Mouse (Mus musculus): ENCODE data around the gene Narfl. TPM values are rescaled to one million over a fixed set of nuclear protein-coding genes. Genes with fewer than 3 reads are reported as not detected.

Gene Narfl
- polyA plus RNA-seq (2014; fragmentation: Illumina TruSeq; extraction: RNeasy Lipid Tissue Mini Kit (QIAGEN cat#74804); ENCODE audit: low read depth, low replicate concordance), result 2.1 TPM

DNA sequence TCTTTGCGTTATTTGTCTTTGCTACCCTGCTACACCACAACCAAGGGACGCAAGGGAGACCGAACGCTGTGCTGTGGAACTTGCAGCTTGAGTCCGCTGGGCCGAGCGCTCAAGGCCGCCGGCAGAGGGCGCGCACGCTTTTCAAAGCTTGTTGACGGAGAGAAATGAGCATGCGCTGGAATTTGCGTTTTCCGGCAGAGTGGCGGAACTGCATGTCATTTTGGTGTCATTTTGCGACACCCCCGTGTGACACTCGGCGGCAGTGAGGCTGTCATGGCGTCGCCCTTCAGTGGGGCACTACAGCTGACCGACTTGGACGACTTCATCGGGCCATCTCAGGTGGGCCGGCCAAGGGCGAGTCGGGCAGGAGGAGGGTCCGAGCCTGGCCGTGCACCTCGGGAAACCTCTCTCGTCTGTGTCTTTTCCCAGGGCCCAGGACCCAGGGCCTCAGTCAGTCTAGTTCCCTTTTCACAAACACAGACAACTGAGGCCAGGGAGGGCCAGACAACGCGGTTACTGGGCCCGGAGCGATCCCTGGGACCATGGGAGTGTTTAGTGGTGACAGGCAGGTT is at the start of gene Narfl:
Gene Narfl (plus strand): TSS at position 228 of the 572 bp plus-strand sequence.

DNA sequence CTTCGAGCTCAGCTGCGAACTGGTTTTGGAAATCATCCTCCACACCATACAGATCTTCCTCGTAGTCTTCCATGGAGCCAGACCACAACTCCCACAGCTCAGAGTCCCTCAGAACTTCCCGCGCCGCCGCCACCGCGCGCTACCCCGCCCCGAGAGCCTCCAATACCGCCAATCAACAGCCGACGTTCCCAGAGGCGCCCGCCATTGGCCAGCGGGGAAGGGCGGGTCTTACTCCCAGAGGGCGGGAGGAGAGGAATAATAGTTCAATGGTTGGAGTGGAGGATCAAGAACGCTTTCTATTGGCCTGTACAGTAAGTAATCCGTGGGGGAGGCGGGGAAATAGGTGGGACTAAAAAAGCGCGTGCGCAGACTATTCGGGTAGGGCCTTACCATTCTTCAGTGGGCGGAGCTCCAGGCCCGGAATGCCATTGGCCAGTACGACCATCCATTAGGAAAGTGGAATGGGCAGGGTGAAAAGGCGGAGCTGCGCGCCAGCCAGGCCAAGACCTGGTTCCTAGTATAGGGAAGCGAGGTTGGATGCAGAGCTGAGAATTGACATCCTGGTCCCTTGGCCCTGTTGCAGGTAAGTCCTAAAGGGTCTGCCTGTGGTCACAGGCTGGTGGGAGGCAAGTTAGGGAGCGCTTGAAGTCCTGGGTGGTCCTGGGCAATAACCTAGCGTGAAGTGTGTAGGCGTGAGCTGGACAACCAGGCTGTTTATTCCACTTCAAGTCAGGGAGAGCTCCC is 46.1 kb upstream of the Narfl start, which contains the start of the genes Chtf18 and Rpusd1:
Gene Chtf18 (minus strand): TSS at position 155 of the 744 bp plus-strand sequence.
Gene Rpusd1 (plus strand): TSS at position 406 of the 744 bp plus-strand sequence.

DNA sequence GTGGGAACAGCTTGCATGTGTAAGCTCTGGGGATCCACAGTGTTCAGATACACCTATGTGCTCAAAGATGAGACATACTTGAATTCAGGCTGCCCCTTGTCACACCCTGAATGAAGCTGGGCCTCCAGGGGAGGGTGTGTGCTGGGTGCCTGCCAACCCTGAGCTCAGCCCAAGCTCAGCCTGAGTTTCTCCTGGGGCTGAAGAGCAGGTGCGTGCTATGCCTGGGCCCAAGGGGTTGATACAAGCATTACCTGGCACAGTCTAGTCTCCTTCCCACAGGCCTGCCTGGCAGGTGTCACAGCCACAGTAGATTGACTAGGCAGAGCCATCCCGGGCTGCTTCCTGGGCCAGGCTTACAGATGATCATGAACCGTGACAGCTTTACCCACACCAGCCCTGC is 37.8 kb upstream of the Narfl start, which contains the start of gene Mslnl:
Gene Mslnl (plus strand): TSS at position 298 of the 400 bp plus-strand sequence.

DNA sequence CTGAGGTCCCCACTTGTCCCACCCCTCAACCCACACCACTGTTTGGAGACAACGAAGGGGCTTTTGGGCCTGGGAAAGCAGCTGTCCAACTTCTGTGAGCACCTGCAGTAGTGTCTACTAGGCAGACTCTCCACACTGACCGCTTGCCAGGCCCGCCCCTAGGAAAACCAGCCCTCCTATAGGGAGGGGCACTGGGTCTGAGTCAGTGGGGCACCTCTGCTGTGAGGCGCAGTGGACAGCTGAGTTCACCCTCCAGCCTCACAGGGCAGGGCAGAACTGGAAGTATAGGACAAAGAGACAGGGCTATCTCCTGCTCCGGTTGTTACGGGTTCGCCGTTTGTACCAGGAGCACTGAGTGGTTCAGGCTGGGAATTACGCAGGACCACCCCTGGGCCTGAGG is 19.3 kb upstream of the Narfl start, which contains the start of gene Msln:
Gene Msln (minus strand): TSS at position 138 of the 400 bp plus-strand sequence.

DNA sequence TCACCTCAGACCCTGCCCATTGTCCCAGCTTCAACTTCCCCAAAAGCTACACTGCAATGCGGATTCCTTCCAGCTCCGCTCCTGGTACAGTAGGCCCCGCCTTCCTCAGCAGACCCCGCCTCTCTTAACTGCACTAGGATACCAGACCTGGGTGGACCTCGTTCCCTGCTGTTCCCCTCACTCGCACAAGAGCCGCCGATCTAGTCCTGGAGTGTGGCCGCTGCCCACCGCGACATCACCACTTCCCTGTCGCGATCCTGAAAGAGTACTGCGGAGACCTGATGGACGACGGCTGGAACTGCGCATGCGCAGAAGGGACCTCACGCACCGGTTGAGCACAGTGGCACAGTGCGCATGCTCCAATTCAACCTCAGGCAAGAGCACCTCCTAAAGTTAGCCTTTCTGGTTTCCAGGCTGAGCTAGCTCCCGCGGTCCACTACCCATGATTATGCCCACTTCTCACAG is 11.7 kb downstream of the Narfl start, which contains the start of gene Haghl:
Gene Haghl (minus strand): TSS at position 393 of the 465 bp plus-strand sequence.

DNA sequence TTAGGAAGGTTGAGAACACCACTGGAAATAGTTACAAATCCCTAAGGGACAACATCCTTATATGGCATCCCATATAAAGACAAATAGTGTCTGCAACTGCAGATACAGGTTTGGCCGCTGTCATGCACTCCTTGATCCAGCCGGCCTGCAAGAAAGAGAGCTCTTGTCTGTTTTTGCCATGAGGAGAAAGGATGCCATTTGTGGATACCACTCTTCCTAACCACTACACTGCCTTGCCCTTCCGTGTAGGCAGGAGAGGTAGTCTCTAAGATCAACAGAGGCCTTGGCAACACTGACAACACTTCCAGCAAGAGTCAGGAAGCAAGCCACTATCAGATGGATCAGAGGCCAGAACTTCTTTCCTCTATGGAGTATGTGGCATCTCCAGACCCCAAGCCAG is 12.7 kb downstream of the Narfl start, which contains the start of gene Ccdc78:
Gene Ccdc78 (plus strand): TSS at position 301 of the 400 bp plus-strand sequence.

DNA sequence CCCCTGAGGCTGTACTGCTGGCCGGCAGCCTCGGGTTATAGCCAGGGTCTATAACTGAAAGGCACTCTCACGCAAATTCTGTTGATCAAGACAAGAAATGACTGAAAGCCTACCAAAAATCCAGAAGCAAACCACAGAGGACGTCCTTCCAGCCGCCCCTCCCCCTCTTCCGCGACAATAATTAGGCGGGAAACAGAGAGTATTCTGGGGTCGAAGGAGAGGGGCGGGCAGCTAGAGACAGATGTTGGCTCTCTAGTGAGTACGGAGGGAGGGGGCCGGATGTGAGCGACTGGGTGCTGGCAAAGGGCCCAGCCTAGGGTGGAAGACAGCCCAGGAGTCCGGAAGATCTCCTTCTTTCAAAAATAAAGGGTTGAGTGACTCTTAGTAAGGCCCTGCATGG is 19.0 kb downstream of the Narfl start, which contains the start of gene Fam173a:
Gene Fam173a (minus strand): TSS at position 287 of the 400 bp plus-strand sequence.

DNA sequence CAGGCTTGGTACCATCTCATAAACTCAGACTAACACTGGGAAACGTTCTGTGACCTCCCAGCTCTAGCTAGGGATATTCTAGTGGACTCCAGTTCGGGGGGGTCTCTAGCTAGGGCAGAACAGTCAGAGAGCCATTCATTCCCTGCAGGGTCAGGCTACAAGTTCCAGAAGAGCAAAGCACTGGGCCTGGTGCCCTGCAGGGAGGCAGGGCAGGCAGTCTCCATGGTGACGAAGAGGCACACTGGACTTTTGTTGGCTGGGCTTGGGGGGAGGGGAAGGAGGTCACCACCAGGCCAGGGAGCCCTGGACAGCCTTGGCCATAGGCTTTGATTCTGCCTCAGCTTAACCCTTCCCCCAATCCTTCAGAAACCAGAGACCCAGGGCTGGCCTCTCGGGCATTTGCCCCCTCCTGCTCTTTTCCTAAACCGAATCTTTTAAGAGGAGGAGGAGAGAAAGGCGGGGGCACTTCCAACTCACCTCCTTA is 22.1 kb downstream of the Narfl start, which contains the start of gene AC134908.4:
Gene AC134908.4 (minus strand): TSS at position 51 of the 484 bp plus-strand sequence.

DNA sequence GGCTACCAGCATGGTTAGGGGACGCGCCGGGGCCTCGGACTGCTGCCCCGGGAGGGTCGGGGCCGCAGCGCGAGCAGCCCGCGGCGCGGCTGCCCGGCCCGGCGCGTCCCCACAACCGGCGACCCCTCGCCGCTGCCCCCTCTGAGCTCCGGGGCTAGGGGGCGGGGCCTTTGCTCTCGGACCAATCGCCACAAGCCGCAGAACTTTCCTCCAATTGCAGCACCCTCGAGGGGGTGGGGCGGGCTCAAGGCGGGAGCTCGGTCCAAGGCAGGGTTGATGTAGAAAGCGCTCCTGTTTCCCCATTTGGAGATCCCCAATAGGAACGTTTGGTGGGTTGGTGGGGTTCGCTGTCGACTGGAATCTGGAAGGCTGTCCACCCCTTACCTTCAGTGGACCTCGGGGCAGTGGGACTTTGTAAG is 23.4 kb downstream of the Narfl start, which contains the start of gene Metrn:
Gene Metrn (minus strand): TSS at position 186 of the 419 bp plus-strand sequence.

DNA sequence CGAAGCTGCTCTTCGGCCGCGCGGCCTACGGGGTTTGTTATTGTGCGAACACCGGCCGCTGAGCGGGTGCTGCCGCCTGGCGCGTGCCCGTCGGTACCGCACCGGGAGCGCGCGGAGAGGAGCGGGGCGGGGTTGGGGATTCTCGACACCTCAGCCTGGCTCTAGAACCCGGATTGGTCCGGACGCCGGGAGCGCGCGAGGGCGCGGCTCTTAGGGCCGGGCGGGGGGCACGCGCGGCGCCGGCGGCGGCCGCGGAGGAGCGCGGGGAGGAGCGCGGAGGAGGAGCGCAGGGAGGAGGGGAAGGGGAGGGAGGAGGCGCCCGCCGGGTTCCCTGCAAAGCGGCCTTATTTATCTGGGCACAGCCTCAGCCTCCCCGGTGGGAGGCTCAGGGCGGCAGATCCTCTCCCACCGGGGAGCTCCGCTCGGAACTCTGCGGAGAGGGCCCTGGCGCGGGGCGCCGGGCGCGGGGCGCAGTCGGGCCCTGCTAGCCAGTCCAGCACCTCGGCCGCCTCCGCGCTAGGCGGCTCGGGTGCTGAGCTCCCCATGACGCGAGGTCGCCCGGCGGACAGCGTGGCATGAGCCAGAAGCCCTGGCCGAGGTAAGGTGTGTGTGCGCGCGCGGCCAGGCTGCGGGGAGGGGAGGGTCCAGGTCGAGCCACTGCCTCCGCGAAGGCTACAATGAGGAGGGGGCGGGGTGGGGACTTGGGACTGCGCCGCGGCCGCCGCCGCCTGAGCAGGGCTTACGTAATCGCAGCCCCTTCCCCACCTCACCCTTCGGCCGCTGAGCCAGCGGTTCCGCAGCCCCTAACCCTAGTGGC is 35.4 kb downstream of the Narfl start, which contains the start of gene Fbxl16:
Gene Fbxl16 (plus strand): TSS at position 297 of the 817 bp plus-strand sequence.

DNA sequence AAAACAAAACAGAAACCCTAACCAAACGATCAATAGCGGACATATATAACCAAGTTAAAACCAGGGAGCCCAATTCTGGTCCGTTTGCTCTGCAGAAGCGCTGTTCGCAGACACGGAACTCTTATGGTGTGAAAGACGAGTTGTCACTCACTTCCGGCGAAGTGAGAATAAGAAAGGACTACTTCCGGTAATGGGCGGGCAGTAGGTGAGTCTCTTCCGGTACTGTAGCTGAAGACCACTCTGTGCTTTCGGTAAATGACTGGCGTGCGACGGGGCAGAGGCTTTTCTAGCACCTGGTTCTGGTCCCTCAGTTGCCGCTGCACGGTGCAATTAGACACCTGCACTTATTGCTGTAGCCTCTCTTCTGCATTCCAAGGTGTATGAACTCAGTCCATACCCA is 49.9 kb downstream of the Narfl start, which contains the start of gene Wdr24:
Gene Wdr24 (plus strand): TSS at position 176 of the 400 bp plus-strand sequence.

DNA sequence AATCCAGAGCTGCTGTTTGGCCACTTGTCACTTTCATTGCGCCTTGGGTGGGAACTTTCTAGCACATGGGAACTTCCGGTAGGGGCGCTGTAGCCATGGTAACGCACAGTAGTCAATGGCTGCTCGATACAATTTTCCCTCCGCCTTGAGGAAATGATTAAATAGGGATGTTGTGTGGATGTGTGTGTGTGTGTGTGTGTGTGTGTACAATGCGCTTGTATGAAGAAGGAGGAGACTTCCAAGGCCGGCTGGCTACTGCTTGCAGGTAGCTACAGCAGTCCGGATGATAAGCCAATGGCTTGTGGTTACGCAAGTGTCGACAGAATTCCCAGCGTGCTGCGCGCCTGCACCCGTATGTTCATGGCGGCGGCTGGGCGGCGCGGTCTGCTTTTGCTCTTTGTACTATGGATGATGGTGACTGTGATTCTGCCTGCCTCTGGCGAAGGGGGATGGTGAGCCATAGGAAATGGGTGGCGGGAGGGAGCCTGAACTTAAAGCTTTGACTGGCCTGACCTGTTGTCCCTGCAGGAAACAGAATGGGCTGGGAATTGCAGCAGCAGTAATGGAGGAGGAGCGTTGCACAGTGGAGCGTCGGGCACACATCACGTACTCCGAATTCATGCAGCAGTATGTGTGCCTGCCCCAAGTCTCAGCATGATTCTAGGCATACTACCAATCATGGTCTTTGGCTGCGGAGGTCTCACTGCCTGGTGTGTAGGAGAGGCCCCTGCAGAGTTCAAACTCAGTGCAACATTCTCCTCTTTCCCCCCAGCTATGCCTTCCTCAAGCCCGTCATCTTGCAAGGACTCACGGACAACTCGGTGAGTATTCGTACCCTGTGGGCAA is 55.4 kb downstream of the Narfl start, which contains the start of gene Jmjd8:
Gene Jmjd8 (plus strand): TSS at position 156 of the 846 bp plus-strand sequence.

Other genes starting within 250 kb of the Narfl start
- not detected for gene Sox8, start 203.1 kb upstream of the Narfl start, polyA plus RNA-seq (2014; fragmentation: Illumina TruSeq; extraction: RNeasy Lipid Tissue Mini Kit (QIAGEN cat#74804); ENCODE audit: low read depth, low replicate concordance)
- 2.1 TPM for gene Lmf1, start 194.7 kb upstream of the Narfl start, polyA plus RNA-seq (2014; fragmentation: Illumina TruSeq; extraction: RNeasy Lipid Tissue Mini Kit (QIAGEN cat#74804); ENCODE audit: low read depth, low replicate concordance)
- gene Gng13, start 56.6 kb upstream of the Narfl start, polyA plus RNA-seq (2014; fragmentation: Illumina TruSeq; extraction: RNeasy Lipid Tissue Mini Kit (QIAGEN cat#74804); ENCODE audit: low read depth, low replicate concordance), result not detected
- not detected for gene Chtf18, start 46.4 kb upstream of the Narfl start, polyA plus RNA-seq (2014; fragmentation: Illumina TruSeq; extraction: RNeasy Lipid Tissue Mini Kit (QIAGEN cat#74804); ENCODE audit: low read depth, low replicate concordance)
- gene Rpusd1, start 46.1 kb upstream of the Narfl start, polyA plus RNA-seq (2014; fragmentation: Illumina TruSeq; extraction: RNeasy Lipid Tissue Mini Kit (QIAGEN cat#74804); ENCODE audit: low read depth, low replicate concordance), result not detected
- not detected for gene Mslnl, start 37.7 kb upstream of the Narfl start, polyA plus RNA-seq (2014; fragmentation: Illumina TruSeq; extraction: RNeasy Lipid Tissue Mini Kit (QIAGEN cat#74804); ENCODE audit: low read depth, low replicate concordance)
- 0.53 TPM for gene Msln, start 19.4 kb upstream of the Narfl start, polyA plus RNA-seq (2014; fragmentation: Illumina TruSeq; extraction: RNeasy Lipid Tissue Mini Kit (QIAGEN cat#74804); ENCODE audit: low read depth, low replicate concordance)
- not detected for gene Haghl, start 11.9 kb downstream of the Narfl start, polyA plus RNA-seq (2014; fragmentation: Illumina TruSeq; extraction: RNeasy Lipid Tissue Mini Kit (QIAGEN cat#74804); ENCODE audit: low read depth, low replicate concordance)
- not detected for gene Ccdc78, start 12.8 kb downstream of the Narfl start, polyA plus RNA-seq (2014; fragmentation: Illumina TruSeq; extraction: RNeasy Lipid Tissue Mini Kit (QIAGEN cat#74804); ENCODE audit: low read depth, low replicate concordance)
- gene Fam173a, start 19.1 kb downstream of the Narfl start, polyA plus RNA-seq (2014; fragmentation: Illumina TruSeq; extraction: RNeasy Lipid Tissue Mini Kit (QIAGEN cat#74804); ENCODE audit: low read depth, low replicate concordance), result 0.32 TPM
- gene AC134908.4, start 21.9 kb downstream of the Narfl start, polyA plus RNA-seq (2014; fragmentation: Illumina TruSeq; extraction: RNeasy Lipid Tissue Mini Kit (QIAGEN cat#74804); ENCODE audit: low read depth, low replicate concordance), result 1.6 TPM
- gene Metrn, start 23.4 kb downstream of the Narfl start, polyA plus RNA-seq (2014; fragmentation: Illumina TruSeq; extraction: RNeasy Lipid Tissue Mini Kit (QIAGEN cat#74804); ENCODE audit: low read depth, low replicate concordance), result not detected
- gene Fbxl16, start 35.3 kb downstream of the Narfl start, polyA plus RNA-seq (2014; fragmentation: Illumina TruSeq; extraction: RNeasy Lipid Tissue Mini Kit (QIAGEN cat#74804); ENCODE audit: low read depth, low replicate concordance), result not detected
- gene Wdr24, start 49.9 kb downstream of the Narfl start, polyA plus RNA-seq (2014; fragmentation: Illumina TruSeq; extraction: RNeasy Lipid Tissue Mini Kit (QIAGEN cat#74804); ENCODE audit: low read depth, low replicate concordance), result 0.64 TPM
- gene Jmjd8, start 55.1 kb downstream of the Narfl start, polyA plus RNA-seq (2014; fragmentation: Illumina TruSeq; extraction: RNeasy Lipid Tissue Mini Kit (QIAGEN cat#74804); ENCODE audit: low read depth, low replicate concordance), result 5.3 TPM
- 5.4 TPM for gene Stub1, start 59.6 kb downstream of the Narfl start, polyA plus RNA-seq (2014; fragmentation: Illumina TruSeq; extraction: RNeasy Lipid Tissue Mini Kit (QIAGEN cat#74804); ENCODE audit: low read depth, low replicate concordance)
- not detected for gene Rhbdl1, start 63.5 kb downstream of the Narfl start, polyA plus RNA-seq (2014; fragmentation: Illumina TruSeq; extraction: RNeasy Lipid Tissue Mini Kit (QIAGEN cat#74804); ENCODE audit: low read depth, low replicate concordance)
- not detected for gene Gm20683, start 68.0 kb downstream of the Narfl start, polyA plus RNA-seq (2014; fragmentation: Illumina TruSeq; extraction: RNeasy Lipid Tissue Mini Kit (QIAGEN cat#74804); ENCODE audit: low read depth, low replicate concordance)
- 9.5 TPM for gene Rhot2, start 71.1 kb downstream of the Narfl start, polyA plus RNA-seq (2014; fragmentation: Illumina TruSeq; extraction: RNeasy Lipid Tissue Mini Kit (QIAGEN cat#74804); ENCODE audit: low read depth, low replicate concordance)
- 0.45 TPM for gene Wdr90, start 87.7 kb downstream of the Narfl start, polyA plus RNA-seq (2014; fragmentation: Illumina TruSeq; extraction: RNeasy Lipid Tissue Mini Kit (QIAGEN cat#74804); ENCODE audit: low read depth, low replicate concordance)
- 3.8 TPM for gene Mcrip2, start 95.0 kb downstream of the Narfl start, polyA plus RNA-seq (2014; fragmentation: Illumina TruSeq; extraction: RNeasy Lipid Tissue Mini Kit (QIAGEN cat#74804); ENCODE audit: low read depth, low replicate concordance)
- gene Mettl26, start 101.3 kb downstream of the Narfl start, polyA plus RNA-seq (2014; fragmentation: Illumina TruSeq; extraction: RNeasy Lipid Tissue Mini Kit (QIAGEN cat#74804); ENCODE audit: low read depth, low replicate concordance), result 13.0 TPM
- not detected for gene Wfikkn1, start 107.1 kb downstream of the Narfl start, polyA plus RNA-seq (2014; fragmentation: Illumina TruSeq; extraction: RNeasy Lipid Tissue Mini Kit (QIAGEN cat#74804); ENCODE audit: low read depth, low replicate concordance)
- gene Rab40c, start 146.0 kb downstream of the Narfl start, polyA plus RNA-seq (2014; fragmentation: Illumina TruSeq; extraction: RNeasy Lipid Tissue Mini Kit (QIAGEN cat#74804); ENCODE audit: low read depth, low replicate concordance), result 0.74 TPM
- gene Pigq, start 171.2 kb downstream of the Narfl start, polyA plus RNA-seq (2014; fragmentation: Illumina TruSeq; extraction: RNeasy Lipid Tissue Mini Kit (QIAGEN cat#74804); ENCODE audit: low read depth, low replicate concordance), result 14.8 TPM
- not detected for gene Nhlrc4, start 171.2 kb downstream of the Narfl start, polyA plus RNA-seq (2014; fragmentation: Illumina TruSeq; extraction: RNeasy Lipid Tissue Mini Kit (QIAGEN cat#74804); ENCODE audit: low read depth, low replicate concordance)
- gene A930017K11Rik, start 178.8 kb downstream of the Narfl start, polyA plus RNA-seq (2014; fragmentation: Illumina TruSeq; extraction: RNeasy Lipid Tissue Mini Kit (QIAGEN cat#74804); ENCODE audit: low read depth, low replicate concordance), result not detected
- 0.77 TPM for gene Capn15, start 212.0 kb downstream of the Narfl start, polyA plus RNA-seq (2014; fragmentation: Illumina TruSeq; extraction: RNeasy Lipid Tissue Mini Kit (QIAGEN cat#74804); ENCODE audit: low read depth, low replicate concordance)

All from liver, adult 10 weeks (tissue).